Mouse (Mus musculus) erythroblast, embryonic 14.5 days (primary cell): ENCODE data around the gene Pex5l.

Experiments used
- GATA1 ChIP-seq: IDR thresholded peaks from 2 replicates; pipeline ENCODE4 v1.6.1; 2012; ENCODE audit warnings: low read length, inconsistent platforms, mixed read lengths
- TAL1 ChIP-seq: IDR thresholded peaks from 3 replicates; pipeline ENCODE4 v1.6.1; 2012; ENCODE audit warnings: low read length, inconsistent platforms, mixed read lengths

DNA sequence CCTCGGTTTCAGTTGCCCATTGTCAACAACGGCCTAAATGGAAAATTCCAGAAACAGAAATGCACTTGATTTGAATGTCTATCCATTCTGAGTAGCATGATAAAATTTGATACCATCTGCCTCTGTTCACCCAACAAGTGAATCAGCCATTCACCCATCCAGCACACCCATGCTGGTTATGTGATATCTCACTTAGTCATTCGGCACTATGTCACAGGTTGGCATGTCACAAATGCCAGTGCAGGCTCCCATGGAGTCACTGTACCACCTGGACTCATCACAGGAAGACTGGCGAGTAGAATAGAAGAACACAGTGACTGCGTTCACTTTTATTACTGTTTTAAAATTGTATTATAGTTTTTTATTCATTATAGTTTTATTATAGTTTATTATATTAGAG, 18.3 kb downstream of the Pex5l start:
- no peak for TF ChIP-seq GATA1
- no peak for TF ChIP-seq TAL1
